Mouse (Mus musculus): ENCODE measurements at regions not wholly inside any gene's neighbourhood (a gene's known extent, or its start where the extent isn't known, plus 50 kb on each side); places are given as distances from the start of the nearest gene placed in this dataset.

DNA sequence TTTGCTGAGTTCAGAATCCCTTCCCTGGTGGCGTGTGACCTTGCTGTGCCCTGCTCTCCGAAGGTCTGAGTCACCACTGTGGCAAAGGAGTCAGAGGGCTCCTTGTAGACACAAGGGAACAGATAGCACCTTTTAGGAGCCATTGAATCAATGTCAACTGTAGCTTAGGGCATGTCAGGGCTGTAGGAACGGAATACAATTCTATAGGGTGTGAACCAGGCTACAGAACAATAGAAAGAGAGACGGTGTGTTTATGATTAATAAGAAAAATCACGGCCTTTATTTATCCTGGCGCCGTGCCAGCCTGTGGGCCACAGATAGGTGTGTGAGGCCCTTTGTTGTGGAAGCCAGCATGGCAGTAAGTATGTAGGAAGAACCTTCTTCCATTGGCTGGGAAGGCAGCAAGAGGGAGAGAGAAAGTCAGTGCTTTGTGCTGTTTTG, 228.4 kb upstream of the Foxq1 start:
- no peak for TF ChIP-seq CTCF (IDR thresholded peaks at IDR 0.05; ENCODE audit: low read depth)
- no peak for TF ChIP-seq EP300 (IDR thresholded peaks at IDR 0.05; ENCODE audit: low read depth)

Data from liver, postnatal 0 days (tissue).